Mouse (Mus musculus) liver, adult 2 months (tissue): ENCODE measurements around the gene Dhrs4. TPM values are rescaled to one million over a fixed set of nuclear protein-coding genes. Genes with fewer than 3 reads are reported as not detected.
A peak's percentile ranks its signal among the peaks of the same experiment; 100 is the strongest.

ENCODE experiments used
- DNase-seq: peaks from one replicate; pipeline ENCODE4 v3.0.0-alpha.2; 2011; ENCODE audit warnings: low read depth, low spot score; ENCODE audit errors: extremely low read depth
- H3K27ac ChIP-seq: fragments of 200-500 bp; replicated peaks from 2 replicates; pipeline ENCODE4 v1.5.1; 2012; ENCODE audit warnings: low read depth, mild to moderate bottlenecking, control low read depth, inconsistent platforms, low read length; ENCODE audit not compliant: insufficient read depth
- H3K27me3 ChIP-seq: fragments of 200-500 bp; 2 replicates; pipeline ENCODE4 v1.6.1; 2012; ENCODE audit warnings: mild to moderate bottlenecking, moderate library complexity, low read length, inconsistent platforms; ENCODE audit not compliant: control insufficient read depth, insufficient read depth
- H3K36me3 ChIP-seq: fragments of 200-500 bp; 2 replicates; pipeline ENCODE4 v1.6.1; 2012; ENCODE audit warnings: low read length, inconsistent platforms; ENCODE audit not compliant: control insufficient read depth, insufficient read depth
- H3K4me1 ChIP-seq: fragments of 200-500 bp; 2 replicates; pipeline ENCODE4 v1.6.1; 2011; ENCODE audit warnings: low read length; ENCODE audit not compliant: control insufficient read depth, insufficient read depth
- H3K4me3 ChIP-seq: fragments of 200-500 bp; 2 replicates; pipeline ENCODE4 v1.5.1; 2011; ENCODE audit warnings: low read depth, mild to moderate bottlenecking, control low read depth, low read length, moderate library complexity; ENCODE audit not compliant: insufficient read depth
- H3K79me2 ChIP-seq: fragments of 200-500 bp; 2 replicates; pipeline ENCODE4 v1.6.1; 2012; ENCODE audit warnings: inconsistent platforms, mild to moderate bottlenecking, low read length, moderate library complexity; ENCODE audit not compliant: control insufficient read depth, insufficient read depth
- H3K9ac ChIP-seq: fragments of 200-500 bp; 2 replicates; pipeline ENCODE4 v1.6.1; 2012; ENCODE audit warnings: low read depth, mild to moderate bottlenecking, control low read depth, inconsistent platforms, low read length
- CTCF ChIP-seq: fragments of 200-500 bp; IDR thresholded peaks from 2 replicates; pipeline ENCODE4 v1.5.1; 2011; ENCODE audit warnings: low read depth, low read length, control low read depth
- POLR2A ChIP-seq: fragments of 200-500 bp; IDR thresholded peaks from 2 replicates; pipeline ENCODE4 v1.6.1; 2011; ENCODE audit warnings: low read length, control low read depth; ENCODE audit not compliant: insufficient read depth; ENCODE audit errors: extremely low read depth
- WGBS: fragments of 180-500 bp; shearing (Covaris S2); methylation state at CpG from one replicate; pipeline ENCODE4 v1.1.7; 2018; 5-methylcytosine and 5-hydroxymethylcytosine counted together
- polyA plus RNA-seq: library from polyadenylated mRNA; depleted of rRNA; stranded (reverse); fragments of >200 nt; gene quantifications from 2 replicates; pipeline ENCODE4 v1.2.3, GENCODE M21; 2012
- total RNA-seq: library from RNA; depleted of rRNA; stranded (reverse); fragments of >200 nt; gene quantifications from 2 replicates; pipeline ENCODE4 v1.2.3, GENCODE M21; 2014

The Dhrs4 gene
- total and polyA plus RNA-seq, 2 experiments = 111 to 120 TPM

GRCm38 (mm10) chr14:55490361-55491201 is 12.0 kb downstream of the Dhrs4 start, which contains the start of gene Carmil3:
Carmil3 (plus strand) TSS chr14:55490651.
- no peaks in the 10 kb centered on the region; the same call in 1 of the 2 replicates for H3K4me1 ChIP-seq
- H3K4me3 ChIP-seq = peak within 1 kb of the TSS; percentile 46
- no peak within 1 kb of the TSS for H3K27ac ChIP-seq
- TF ChIP-seq CTCF (no peak), POLR2A (no peak)
- 3% methylated on average over 67 of the region's 68 CpGs for WGBS
- no peaks in the 10 kb centered on the region for H3K79me2 ChIP-seq
- no peaks in the 10 kb centered on the region; the same call in 1 of the 2 replicates for H3K27me3 ChIP-seq
- H3K9ac ChIP-seq = peak within 1 kb of the TSS; percentile 60
- DNase-seq = no peak
- peaks cover 20% of the 10 kb centered on the region for H3K36me3 ChIP-seq

DNA sequence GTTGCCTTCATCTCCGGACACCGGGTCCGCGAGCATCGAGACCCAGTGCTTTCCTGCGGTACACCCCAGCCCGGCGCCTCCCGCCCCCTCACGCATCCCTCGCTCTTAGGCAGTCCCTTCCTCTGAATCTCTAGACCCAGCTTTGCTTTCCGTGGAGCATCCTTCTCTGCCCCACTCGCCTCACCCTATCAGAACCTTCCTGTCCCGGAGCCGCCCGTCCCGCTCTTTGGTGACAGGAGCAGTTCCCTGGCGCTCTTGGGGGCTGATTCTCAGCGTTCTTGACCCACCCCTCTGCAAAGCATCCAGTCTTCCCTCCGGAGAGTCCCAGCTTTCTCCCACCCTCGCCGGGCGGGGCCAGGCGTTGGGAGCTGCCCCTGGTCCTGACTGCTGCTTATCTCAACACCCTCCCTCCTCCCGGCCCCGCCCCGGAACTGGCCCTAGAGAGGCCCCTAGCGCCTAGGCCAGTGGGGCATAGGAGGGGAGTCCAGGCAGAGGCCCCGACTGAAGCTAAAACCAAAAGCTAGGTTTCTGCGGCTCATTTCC is 12.8 kb downstream of the Dhrs4 start:
- H3K4me3 ChIP-seq = peak overlapping the region; percentile 46
- H3K9ac ChIP-seq = peak overlapping the region; percentile 60
- no peak for TF ChIP-seq POLR2A
- H3K27ac ChIP-seq = no peak overlapping the region
- no peaks in the 10 kb centered on the region for H3K79me2 ChIP-seq
- DNase-seq = no peak
- 2% methylated on average over 29 of the region's 30 CpGs for WGBS
- peaks cover 15% of the 10 kb centered on the region for H3K36me3 ChIP-seq
- H3K4me1 ChIP-seq = no peaks in the 10 kb centered on the region; the same call in 1 of the 2 replicates
- no peaks in the 10 kb centered on the region; the same call in 1 of the 2 replicates for H3K27me3 ChIP-seq

- 50% methylated on average over 3 of the region's 3 CpGs for WGBS
- no peak for TF ChIP-seq POLR2A
- no peak for TF ChIP-seq CTCF
- Histone ChIP-seq H3K4me1 (no peaks in the 10 kb centered on the region; the same call in 1 of the 2 replicates), H3K9ac (no peak overlapping the region), H3K79me2 (no peaks in the 10 kb centered on the region), H3K4me3 (no peak overlapping the region), H3K27me3 (no peaks in the 10 kb centered on the region; the same call in 1 of the 2 replicates), H3K27ac (no peak overlapping the region), H3K36me3 (peaks cover 9% of the 10 kb centered on the region; the same call in 1 of the 2 replicates)
- DNase-seq = no peak
Measured at GRCm38 (mm10) chr14:55492103-55492502, 13.5 kb downstream of the Dhrs4 start.

DNA sequence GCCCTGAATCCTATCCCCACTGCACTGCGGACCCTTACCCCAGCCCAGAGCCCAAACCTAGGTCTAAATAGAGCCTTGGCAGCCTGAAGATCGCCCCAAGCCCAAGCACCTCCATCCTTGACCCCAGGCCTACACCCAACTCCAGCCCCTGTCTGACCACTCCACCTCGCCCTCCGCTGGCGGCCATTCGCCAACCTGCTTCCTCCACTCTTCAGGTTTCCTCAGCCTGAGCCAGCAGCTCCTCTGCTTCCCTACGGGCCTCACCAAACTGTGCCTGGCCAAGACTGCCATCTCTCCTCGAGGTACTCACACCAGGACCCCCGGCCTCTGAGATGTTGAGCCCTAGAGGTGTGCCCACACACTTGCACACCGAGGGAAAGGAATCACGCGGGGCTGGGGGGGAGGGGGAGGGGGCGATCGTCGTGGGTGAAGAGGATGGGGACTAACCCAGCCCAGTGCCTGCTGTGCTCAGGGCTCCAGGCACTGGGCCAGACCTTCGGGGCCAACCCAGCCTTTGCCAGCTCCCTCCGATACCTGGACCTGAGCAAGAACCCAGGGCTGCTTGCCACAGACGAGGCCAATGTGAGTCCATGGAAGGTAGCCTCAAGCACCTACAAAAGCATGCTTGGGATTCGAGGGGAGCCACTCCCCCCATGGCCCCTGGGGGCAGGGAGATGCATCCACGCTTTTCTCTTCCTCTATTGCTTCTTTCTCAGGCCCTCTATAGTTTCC is 17.1 kb downstream of the Dhrs4 start:
- no peaks in the 10 kb centered on the region; the same call in 1 of the 2 replicates for H3K27me3 ChIP-seq
- no peak overlapping the region for H3K27ac ChIP-seq
- no peaks in the 10 kb centered on the region for H3K36me3 ChIP-seq
- H3K9ac ChIP-seq = no peak overlapping the region
- no peaks in the 10 kb centered on the region for H3K79me2 ChIP-seq
- WGBS = 74% methylated on average over 18 of the region's 20 CpGs
- no peak for DNase-seq
- H3K4me3 ChIP-seq = no peak overlapping the region
- TF ChIP-seq CTCF (no peak), POLR2A (no peak)
- no peaks in the 10 kb centered on the region for H3K4me1 ChIP-seq

- WGBS = 72% methylated on average over 16 of the region's 16 CpGs
- Histone ChIP-seq H3K4me3 (no peak overlapping the region), H3K79me2 (no peaks in the 10 kb centered on the region), H3K4me1 (no peaks in the 10 kb centered on the region), H3K27ac (no peak overlapping the region), H3K27me3 (no peaks in the 10 kb centered on the region; the same call in 1 of the 2 replicates), H3K9ac (no peak overlapping the region), H3K36me3 (no peaks in the 10 kb centered on the region)
- DNase-seq = no peak
- TF ChIP-seq POLR2A (no peak), CTCF (no peak)
Measured at GRCm38 (mm10) chr14:55496761-55497448, 18.3 kb downstream of the Dhrs4 start.
